Mouse (Mus musculus) erythroblast, embryonic 14.5 days (primary cell): ENCODE data around the gene Sgpp1. TPM values are rescaled to one million over a fixed set of nuclear protein-coding genes. Genes with fewer than 3 reads are reported as not detected.

Experiments
- H3K27me3 ChIP-seq: 2 replicates; pipeline ENCODE4 v1.6.1; 2012; ENCODE audit warnings: inconsistent platforms; ENCODE audit not compliant: control insufficient read depth
- H3K36me3 ChIP-seq: 2 replicates; pipeline ENCODE4 v1.6.1; 2012; ENCODE audit warnings: mild to moderate bottlenecking, inconsistent platforms; ENCODE audit not compliant: control insufficient read depth
- H3K4me1 ChIP-seq: 2 replicates; pipeline ENCODE4 v1.6.1; 2012; ENCODE audit warnings: inconsistent platforms; ENCODE audit not compliant: control insufficient read depth
- H3K4me3 ChIP-seq: replicated peaks from 2 replicates; pipeline ENCODE3; 2012; ENCODE audit warnings: moderate library complexity, mild to moderate bottlenecking, inconsistent platforms
- H3K9me3 ChIP-seq: 2 replicates; pipeline ENCODE4 v1.6.1; 2012; ENCODE audit warnings: low read length, inconsistent platforms, mixed read lengths; ENCODE audit not compliant: control insufficient read depth
- GATA1 ChIP-seq: IDR thresholded peaks from 2 replicates; pipeline ENCODE4 v1.6.1; 2012; ENCODE audit warnings: low read length, inconsistent platforms, mixed read lengths
- TAL1 ChIP-seq: IDR thresholded peaks from 3 replicates; pipeline ENCODE4 v1.6.1; 2012; ENCODE audit warnings: low read length, inconsistent platforms, mixed read lengths
- polyA plus RNA-seq: library from polyadenylated mRNA; stranded (reverse); fragments of >175 nt; gene quantifications from 2 replicates; pipeline ENCODE4 v1.2.3, GENCODE M21; 2012

Gene Sgpp1
- polyA plus RNA-seq, 1 experiment: 0.55 TPM

GRCm38 (mm10) chr12:75664516-75664810, 71.1 kb downstream of the Sgpp1 start:
- Histone ChIP-seq H3K9me3 (no peaks in the 10 kb centered on the region), H3K27me3 (no peaks in the 10 kb centered on the region), H3K36me3 (no peaks in the 10 kb centered on the region), H3K4me3 (no peak overlapping the region), H3K4me1 (peaks cover 18% of the 10 kb centered on the region)
- no peak for TF ChIP-seq GATA1
- TF ChIP-seq TAL1: no peak

Other genes with a start within 250 kb of the Sgpp1 start
- gene Ppp2r5e, start 139.5 kb downstream of the Sgpp1 start, polyA plus RNA-seq: 4.2 and 4.3 TPM in 2 replicates
- gene Wdr89, start 66.2 kb downstream of the Sgpp1 start, polyA plus RNA-seq: 1.2 and 1.8 TPM in 2 replicates
- gene Syne2, start 82.4 kb upstream of the Sgpp1 start, polyA plus RNA-seq: not detected in 2 replicates